Mouse (Mus musculus) myocyte (in vitro differentiated cells): ENCODE measurements around the gene Pate3. TPM values are rescaled to one million over a fixed set of nuclear protein-coding genes. Genes with fewer than 3 reads are reported as not detected.

Source experiments
- H3K27me3 ChIP-seq: one replicate; pipeline ENCODE4 v1.6.1; 2011; ENCODE audit not compliant: control insufficient read depth, insufficient read depth, insufficient read length
- H3K36me3 ChIP-seq: one replicate; pipeline ENCODE4 v1.6.1; 2011; ENCODE audit not compliant: control insufficient read depth, insufficient read depth
- H3K4me2 ChIP-seq: one replicate; pipeline ENCODE4 v1.6.1; 2011; ENCODE audit warnings: low read depth, control low read depth
- H3K4me3 ChIP-seq: one replicate; pipeline ENCODE4 v1.5.1; 2011; ENCODE audit warnings: mild to moderate bottlenecking, control low read depth, moderate library complexity
- H3K79me2 ChIP-seq: one replicate; pipeline ENCODE4 v1.6.1; 2011; ENCODE audit not compliant: control insufficient read depth, insufficient read depth
- H3ac ChIP-seq: one replicate; pipeline ENCODE4 v1.6.1; 2011; ENCODE audit not compliant: control insufficient read depth, insufficient read length
- CEBPB ChIP-seq: IDR thresholded peaks from 2 replicates; pipeline ENCODE4 v1.6.1; 2011; ENCODE audit warnings: mild to moderate bottlenecking, moderate library complexity; ENCODE audit not compliant: poor library complexity, insufficient read depth, severe bottlenecking
- E2F4 ChIP-seq: IDR thresholded peaks from one replicate; pipeline ENCODE4 v1.6.1; 2011; ENCODE audit warnings: mild to moderate bottlenecking, control low read depth, moderate library complexity; ENCODE audit not compliant: insufficient read depth
- MAX ChIP-seq: IDR thresholded peaks from one replicate; pipeline ENCODE4 v1.6.1; 2011; ENCODE audit warnings: low read depth, mild to moderate bottlenecking, control low read depth
- MYOD1 ChIP-seq, 3 experiments: IDR thresholded peaks; one replicate each; pipeline ENCODE4 v1.6.1; 2011; ENCODE audit warnings: control low read depth in 2 of 3, low read depth in 2 of 3, mild to moderate bottlenecking in 2 of 3, moderate library complexity in 1 of 3; ENCODE audit not compliant: insufficient read length in 2 of 3, control insufficient read depth in 1 of 3
- MYOG ChIP-seq, 3 experiments: IDR thresholded peaks; one replicate each; pipeline ENCODE4 v1.6.1; 2011; ENCODE audit warnings: control low read depth in 2 of 3, low read depth in 2 of 3, mild to moderate bottlenecking in 2 of 3; ENCODE audit not compliant: insufficient read length in 2 of 3, control insufficient read depth in 1 of 3, insufficient read depth in 1 of 3
- POLR2A ChIP-seq: IDR thresholded peaks from one replicate; pipeline ENCODE4 v1.6.1; 2011; ENCODE audit warnings: low read depth, mild to moderate bottlenecking, control low read depth, moderate library complexity; ENCODE audit not compliant: insufficient read length
- POLR2AphosphoS2 ChIP-seq: IDR thresholded peaks from one replicate; pipeline ENCODE4 v1.6.1; 2011; ENCODE audit warnings: low read depth, control low read depth; ENCODE audit not compliant: insufficient read length
- REST ChIP-seq: IDR thresholded peaks from one replicate; pipeline ENCODE4 v1.6.1; 2011; ENCODE audit warnings: mild to moderate bottlenecking, control low read depth, moderate library complexity; ENCODE audit not compliant: insufficient read depth, insufficient read length
- SRF ChIP-seq: IDR thresholded peaks from one replicate; pipeline ENCODE4 v1.6.1; 2011; ENCODE audit warnings: low read depth; ENCODE audit not compliant: control insufficient read depth, insufficient read length
- TCF12 ChIP-seq: IDR thresholded peaks from one replicate; pipeline ENCODE4 v1.6.1; 2011; ENCODE audit warnings: mild to moderate bottlenecking, control low read depth; ENCODE audit not compliant: poor library complexity, insufficient read depth, severe bottlenecking
- TCF3 ChIP-seq: IDR thresholded peaks from one replicate; pipeline ENCODE4 v1.6.1; 2011; ENCODE audit warnings: low read depth, control low read depth; ENCODE audit not compliant: insufficient read length
- USF1 ChIP-seq: IDR thresholded peaks from one replicate; pipeline ENCODE4 v1.6.1; 2011; ENCODE audit warnings: low read depth, mild to moderate bottlenecking, control low read depth, moderate library complexity
- polyA plus RNA-seq: library from polyadenylated mRNA; unstranded; fragments of >200 nt; fragmentation: generic; extraction: Trizol; gene quantifications from one replicate; pipeline ENCODE4 v1.2.1, GENCODE M21; 2012; ENCODE audit warnings: missing spikeins

Gene Pate3
- polyA plus RNA-seq, 1 experiment: not detected

DNA sequence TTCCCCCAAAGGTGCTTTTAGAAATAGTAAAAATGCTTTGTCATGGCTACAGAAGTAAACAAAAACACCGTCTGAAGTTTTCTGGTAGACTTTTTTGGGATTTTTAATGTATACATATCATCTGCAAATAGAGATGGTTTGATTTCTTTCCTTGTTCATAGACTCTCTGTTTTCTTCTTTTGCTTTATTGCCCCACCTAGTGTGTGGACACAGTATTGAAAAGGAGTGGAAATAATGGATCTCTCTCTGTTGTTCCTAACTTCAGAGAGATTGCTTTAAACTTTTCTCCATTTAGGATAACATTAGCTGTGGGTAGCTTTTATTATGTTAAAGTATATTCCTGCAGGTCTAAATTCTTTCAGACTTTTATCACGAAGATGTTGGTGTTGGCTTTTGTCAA is 34.0 kb downstream of the Pate3 start:
- Histone ChIP-seq H3K4me2 (no peak overlapping the region), H3K4me3 (no peak overlapping the region), H3ac (no peak overlapping the region), H3K27me3 (no peaks in the 10 kb centered on the region), H3K36me3 (no peaks in the 10 kb centered on the region), H3K79me2 (no peaks in the 10 kb centered on the region)
- TF ChIP-seq REST: no peak
- TF ChIP-seq POLR2A: no peak
- no peak for TF ChIP-seq CEBPB
- TF ChIP-seq USF1: no peak
- TF ChIP-seq POLR2AphosphoS2: no peak
- no peak for TF ChIP-seq MAX
- no peak for TF ChIP-seq SRF
- no peak for TF ChIP-seq TCF3
- no peak for TF ChIP-seq MYOG (IDR thresholded peaks at IDR 0.05; ENCODE audit: control insufficient read depth in 1 of 3, insufficient read depth in 1 of 3, insufficient read length in 2 of 3, low read depth in 2 of 3)

GRCm38 (mm10) chr9:35611841-35612240 is 36.2 kb downstream of the Pate3 start, which contains the start of gene Pate4:
TSS of gene Pate4 (minus strand) at chr9:35611941.
- no peak within 1 kb of the TSS for H3K4me3 ChIP-seq
- H3K27me3 ChIP-seq: no peaks in the 10 kb centered on the region
- no peak within 1 kb of the TSS for H3K4me2 ChIP-seq
- no peak within 1 kb of the TSS for H3ac ChIP-seq
- no peaks in the 10 kb centered on the region for H3K36me3 ChIP-seq
- TF ChIP-seq MAX (no peak), E2F4 (no peak), POLR2A (no peak), REST (no peak), USF1 (no peak), MYOD1 (IDR thresholded peaks at IDR 0.05; ENCODE audit: control insufficient read depth in 1 of 3, insufficient read length in 2 of 3, low read depth in 2 of 3) (no peak), MYOG (IDR thresholded peaks at IDR 0.05; ENCODE audit: control insufficient read depth in 1 of 3, insufficient read depth in 1 of 3, insufficient read length in 2 of 3, low read depth in 2 of 3) (no peak), CEBPB (no peak), TCF12 (no peak), POLR2AphosphoS2 (no peak), SRF (no peak), TCF3 (no peak)
- H3K79me2 ChIP-seq: no peaks in the 10 kb centered on the region

DNA sequence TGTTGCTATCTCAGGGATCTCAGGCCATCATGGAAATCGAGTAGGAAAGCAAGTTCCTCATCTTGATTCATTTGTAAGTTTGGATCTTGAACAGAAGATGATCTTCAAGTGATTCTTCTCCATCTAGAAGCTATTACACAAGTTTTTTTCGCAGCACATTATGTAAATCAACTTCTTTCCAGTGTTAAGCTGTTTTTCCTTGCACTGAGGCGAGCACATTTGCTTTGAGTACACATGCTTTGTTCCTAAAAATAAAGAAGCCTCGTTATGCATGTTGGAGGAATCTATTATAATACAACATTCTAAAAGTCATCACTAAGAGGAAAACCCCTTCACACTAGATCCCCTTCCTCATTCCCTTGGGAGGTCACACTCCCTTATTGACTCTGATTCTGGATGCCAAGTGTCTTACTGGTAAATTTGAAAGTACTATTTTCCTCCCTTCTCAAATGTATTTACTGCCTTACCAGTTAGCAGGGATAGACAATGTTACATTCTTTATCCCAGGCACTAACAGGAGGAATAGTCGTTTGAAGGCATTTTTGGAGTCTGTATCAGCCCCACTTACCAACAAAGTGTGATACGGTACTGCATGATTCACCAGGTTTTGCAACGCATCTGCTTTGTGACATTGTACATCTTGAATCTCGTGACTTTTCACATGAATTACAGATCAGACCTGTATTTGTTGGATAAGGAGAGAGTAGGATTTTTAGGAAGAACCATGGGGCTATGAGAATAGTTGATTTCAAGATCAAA is 40.2 kb downstream of the Pate3 start:
- no peaks in the 10 kb centered on the region for H3K27me3 ChIP-seq

More for the DNA sequence above, 40.2 kb downstream of the Pate3 start:
- no peak overlapping the region for H3K4me2 ChIP-seq
- H3K79me2 ChIP-seq: no peaks in the 10 kb centered on the region
- no peak for TF ChIP-seq MYOD1 (IDR thresholded peaks at IDR 0.05; ENCODE audit: control insufficient read depth in 1 of 3, insufficient read length in 2 of 3, low read depth in 2 of 3)
- TF ChIP-seq CEBPB: no peak
- TF ChIP-seq TCF12: no peak
- TF ChIP-seq POLR2AphosphoS2: no peak
- TF ChIP-seq USF1: no peak
- TF ChIP-seq MYOG (IDR thresholded peaks at IDR 0.05; ENCODE audit: control insufficient read depth in 1 of 3, insufficient read depth in 1 of 3, insufficient read length in 2 of 3, low read depth in 2 of 3): no peak
- no peak for TF ChIP-seq MAX
- no peak for TF ChIP-seq E2F4
- no peak for TF ChIP-seq SRF
- no peak for TF ChIP-seq REST
- TF ChIP-seq TCF3: no peak
- no peak for TF ChIP-seq POLR2A
- no peak overlapping the region for H3ac ChIP-seq
- no peaks in the 10 kb centered on the region for H3K36me3 ChIP-seq
- H3K4me3 ChIP-seq: no peak overlapping the region

Other genes starting within 250 kb of the Pate3 start
- gene Cdon, start 227.1 kb downstream of the Pate3 start, polyA plus RNA-seq: 49.9 TPM
- gene Gm1113, start 129.9 kb downstream of the Pate3 start, polyA plus RNA-seq: not detected
- not detected for gene Ddx25, start 89.7 kb downstream of the Pate3 start, polyA plus RNA-seq
- 4.2 TPM for gene Pus3, start 89.6 kb downstream of the Pate3 start, polyA plus RNA-seq
- gene Pate2, start 77.9 kb downstream of the Pate3 start, polyA plus RNA-seq: 0.24 TPM
- gene Hyls1, start 77.8 kb downstream of the Pate3 start, polyA plus RNA-seq: 5.1 TPM
- gene Pate4, start 36.3 kb downstream of the Pate3 start, polyA plus RNA-seq: not detected
- 0.13 TPM for gene Pate1, start 39.2 kb upstream of the Pate3 start, polyA plus RNA-seq
- gene Gm17677, start 92.8 kb upstream of the Pate3 start, polyA plus RNA-seq: not detected
- not detected for gene Gm17727, start 129.9 kb upstream of the Pate3 start, polyA plus RNA-seq
- gene Gm27235, start 141.9 kb upstream of the Pate3 start, polyA plus RNA-seq: not detected
- gene D730048I06Rik, start 141.9 kb upstream of the Pate3 start, polyA plus RNA-seq: not detected
- gene 9230110F15Rik, start 195.9 kb upstream of the Pate3 start, polyA plus RNA-seq: not detected